Mouse (Mus musculus) naive thymus-derived CD4-positive, alpha-beta T cell, adult 2 months (primary cell): ENCODE results near the gene Nipsnap2.
"Not testable (repeated sequence)": the region's sequence is repeated elsewhere in the genome, so short reads cannot be mapped to it uniquely, and the experiment has no call there.

Experiments
- DNase-seq: peaks from one replicate; pipeline ENCODE4 v3.0.0-alpha.2; 2011; ENCODE audit warnings: low read depth

Gene Nipsnap2

DNA sequence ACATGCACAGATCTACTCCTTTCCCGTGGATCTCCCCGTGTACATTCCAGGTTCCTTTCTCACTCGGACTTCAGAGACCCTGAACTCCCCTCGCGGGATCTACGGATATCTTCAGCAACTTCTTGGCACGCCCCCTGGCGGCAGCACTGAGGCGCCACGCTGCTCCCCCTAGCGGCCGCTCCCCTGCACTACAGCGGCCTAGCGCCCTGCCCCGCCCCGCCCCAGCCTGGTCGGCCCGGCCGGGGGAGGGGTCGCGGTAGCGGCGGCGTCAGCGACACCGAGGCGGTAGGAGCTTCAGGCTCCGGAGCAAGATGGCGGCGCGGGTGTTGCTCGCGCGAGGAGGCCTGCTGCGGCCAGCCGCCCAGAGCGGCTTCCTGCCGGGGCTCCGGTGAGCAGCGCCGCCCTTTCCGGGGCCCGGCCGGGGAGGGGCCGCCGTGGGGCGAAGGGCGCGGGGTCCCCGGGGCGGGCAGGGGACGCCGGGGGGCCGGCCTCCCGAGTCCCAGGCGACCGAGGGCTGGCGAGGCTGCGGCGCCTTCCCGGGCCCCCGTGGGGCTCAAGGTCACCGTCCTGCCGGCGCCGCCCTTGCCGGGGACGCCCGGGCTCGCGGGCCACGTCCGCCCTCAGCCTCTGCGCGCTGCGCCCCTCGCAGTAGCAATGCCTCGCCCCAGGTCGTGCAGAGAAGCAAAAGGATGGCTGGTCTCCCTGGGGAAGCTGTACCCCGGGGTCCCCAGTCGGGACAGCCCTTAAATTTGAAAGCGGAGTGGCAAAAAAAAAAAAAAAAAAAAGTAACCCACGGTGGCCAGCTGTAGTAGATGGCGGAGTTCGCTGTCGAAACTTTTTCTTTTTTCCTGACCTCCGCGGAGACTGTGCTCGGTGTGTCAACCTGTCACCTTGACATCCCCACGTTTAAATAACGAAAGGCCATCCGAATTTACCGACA lies at the start of gene Nipsnap2:
Gene Nipsnap2, plus strand, starts transcription at position 230 of the 940 bp plus-strand sequence.
- peak; percentile 96 for DNase-seq

DNA sequence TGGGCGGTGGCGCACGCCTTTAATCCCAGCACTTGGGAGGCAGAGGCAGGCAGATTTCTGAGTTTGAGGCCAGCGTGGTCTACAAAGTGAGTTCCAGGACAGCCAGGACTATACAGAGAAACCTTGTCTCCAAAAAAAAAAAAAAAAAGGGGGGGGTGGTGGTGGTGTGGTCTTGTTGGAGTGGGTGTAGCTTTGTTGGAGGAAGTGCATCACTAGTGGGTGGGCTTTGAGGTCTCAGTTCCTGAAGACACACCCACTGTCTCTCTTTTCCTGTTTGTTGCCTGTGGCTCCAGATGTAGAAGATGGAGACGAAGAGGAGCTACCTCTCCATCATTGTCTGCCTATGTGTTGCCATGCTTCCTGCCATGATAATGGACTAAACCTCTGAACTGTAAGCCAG lies 39.7 kb upstream of the Nipsnap2 start:
- DNase-seq = not testable (repeated sequence)

DNA sequence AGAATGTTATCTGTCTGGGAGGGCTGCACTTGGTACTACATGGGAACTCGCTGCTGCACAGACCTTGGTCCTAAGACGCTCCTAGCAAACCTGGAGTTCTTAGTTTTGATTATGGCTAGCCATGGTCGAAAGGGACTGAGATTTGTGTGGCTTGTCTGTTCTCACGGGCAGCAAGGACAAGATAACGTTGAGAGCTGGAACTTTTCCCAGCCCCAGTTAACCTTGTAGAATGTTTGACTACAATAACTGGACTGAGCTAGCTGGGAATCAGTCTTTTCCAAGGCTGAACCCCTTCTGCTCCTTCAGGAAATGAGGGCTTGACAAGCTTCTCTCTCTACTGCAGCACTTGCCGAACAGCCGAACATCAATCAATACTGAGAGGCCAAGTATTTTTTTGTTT lies 37.2 kb upstream of the Nipsnap2 start:
- no peak for DNase-seq

DNA sequence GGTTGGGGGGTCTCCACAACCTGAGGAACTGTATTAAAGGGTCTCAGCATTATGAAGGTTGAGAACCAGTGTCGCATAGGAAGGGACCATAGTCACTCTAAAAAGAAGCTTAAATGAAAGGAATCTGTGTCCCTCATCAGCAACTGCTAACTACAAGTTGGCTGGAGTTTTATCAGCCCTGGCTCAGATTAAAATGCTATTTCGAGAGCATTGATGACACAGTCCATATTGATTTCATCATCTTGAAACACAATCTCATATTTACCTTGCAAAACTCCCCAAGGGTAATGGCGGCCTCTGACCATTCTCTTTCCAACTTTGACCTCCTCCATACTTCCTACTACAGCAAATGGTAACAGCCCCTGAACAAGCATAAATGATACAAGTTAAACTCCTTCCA lies 34.3 kb upstream of the Nipsnap2 start:
- no peak for DNase-seq

DNA sequence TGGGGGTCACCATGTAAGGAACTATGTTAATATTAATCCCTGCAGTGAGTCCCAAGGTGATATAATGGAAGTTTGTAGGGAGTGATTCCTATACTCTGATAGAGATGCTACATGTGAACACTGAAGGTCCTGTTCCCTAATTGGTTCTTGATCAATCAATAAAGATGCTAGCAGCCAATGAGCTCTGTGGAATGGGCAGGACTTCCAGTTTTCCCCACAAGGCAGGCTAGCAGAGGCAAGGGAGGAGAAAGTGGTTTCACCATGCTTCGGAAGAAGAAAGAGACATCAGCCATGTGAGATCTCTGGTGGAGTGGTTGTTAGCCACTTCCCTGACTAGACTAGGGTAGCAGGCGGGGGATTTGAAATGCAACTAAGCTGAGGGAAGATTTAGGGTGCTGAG lies 24.4 kb upstream of the Nipsnap2 start:
- DNase-seq = no peak

DNA sequence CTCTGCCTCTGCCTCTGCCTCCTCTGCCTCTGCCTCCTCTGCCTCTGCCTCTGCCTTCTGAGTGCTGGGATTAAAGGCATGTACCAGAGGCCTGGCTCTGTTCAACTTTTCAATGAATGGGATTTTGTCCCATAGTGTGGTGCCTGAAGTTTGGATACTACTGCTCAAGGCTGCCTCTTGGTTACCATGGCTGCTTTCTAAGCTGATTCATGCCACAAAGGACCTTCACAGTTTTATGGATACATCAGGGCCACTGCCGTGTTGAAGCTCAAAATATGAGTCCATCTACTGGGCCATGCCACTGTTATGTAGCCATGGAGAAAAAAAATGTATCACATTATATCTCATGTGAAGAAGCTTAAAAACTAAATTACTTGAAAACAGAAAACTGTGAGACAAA lies 23.2 kb upstream of the Nipsnap2 start:
- DNase-seq = no peak

DNA sequence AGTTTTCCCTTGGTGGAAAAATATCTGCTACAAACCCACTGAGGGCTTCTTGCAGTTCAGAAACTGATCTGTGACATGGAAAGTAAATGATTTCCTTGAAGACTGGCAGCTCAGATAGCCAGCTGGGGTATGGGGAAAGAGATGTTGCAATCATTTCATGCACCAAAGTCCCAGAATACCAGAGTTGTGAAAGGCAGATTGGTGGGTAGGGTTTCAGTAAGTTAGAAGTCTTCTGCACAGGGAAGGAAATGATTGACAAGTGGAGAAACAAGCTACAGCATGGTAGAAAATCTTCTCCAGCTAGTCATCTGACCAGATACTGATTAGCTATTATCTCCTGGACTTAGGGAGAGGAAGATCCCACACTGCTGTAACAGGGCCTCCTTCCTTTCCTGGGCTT lies 21.5 kb upstream of the Nipsnap2 start:
- no peak for DNase-seq

DNA sequence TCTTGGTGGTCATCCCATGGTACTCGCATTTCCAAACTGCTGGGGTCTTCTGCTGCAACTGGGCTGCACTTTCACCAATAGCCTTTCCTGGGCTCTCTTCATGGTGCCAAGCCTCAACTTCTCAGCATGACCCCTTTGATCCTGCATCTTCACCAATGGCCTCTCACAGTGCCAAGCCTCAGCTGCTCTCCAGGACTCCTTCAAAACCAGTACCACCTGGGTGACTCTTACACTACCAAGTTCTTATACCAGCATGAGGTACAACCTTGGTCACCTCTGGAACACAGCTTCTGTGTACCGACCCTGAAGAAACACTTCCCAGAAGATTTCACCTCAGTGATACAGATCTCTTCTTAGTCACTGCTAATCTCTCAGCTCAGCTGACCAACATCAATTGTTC lies 16.5 kb upstream of the Nipsnap2 start, which contains the start of gene Sept14:
Gene Sept14, minus strand, starts transcription at position 101 of the 400 bp plus-strand sequence.
- no peak for DNase-seq

DNA sequence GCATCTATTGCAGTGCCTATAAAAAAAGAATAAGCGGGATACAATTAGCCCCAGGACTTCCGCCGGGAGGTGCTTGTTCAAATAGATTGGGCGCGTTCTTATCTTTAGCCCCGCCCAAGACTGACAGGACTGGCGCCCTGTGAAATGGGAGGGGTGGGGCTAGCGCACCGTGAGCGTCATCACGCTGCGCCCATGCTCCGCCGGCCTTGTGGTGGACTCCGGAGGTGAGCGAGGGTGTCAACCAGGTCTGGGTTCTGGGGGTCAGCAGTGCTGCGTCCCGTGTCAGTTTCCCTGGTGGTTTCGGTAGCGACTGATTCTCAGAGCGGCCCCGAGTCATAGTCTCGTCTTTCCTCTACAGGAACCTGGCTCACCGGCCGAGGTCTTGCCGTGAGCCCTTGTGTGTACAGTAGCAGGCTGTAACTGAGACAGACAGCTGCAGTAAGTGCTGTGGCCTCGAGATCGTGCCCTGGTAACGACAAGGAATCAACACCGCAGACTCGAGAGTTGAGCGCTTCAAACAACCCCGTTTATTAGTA lies 9.5 kb upstream of the Nipsnap2 start, which contains the start of gene Mrps17:
Gene Mrps17, plus strand, starts transcription at position 172 of the 536 bp plus-strand sequence.
- peak; percentile 92 for DNase-seq

DNA sequence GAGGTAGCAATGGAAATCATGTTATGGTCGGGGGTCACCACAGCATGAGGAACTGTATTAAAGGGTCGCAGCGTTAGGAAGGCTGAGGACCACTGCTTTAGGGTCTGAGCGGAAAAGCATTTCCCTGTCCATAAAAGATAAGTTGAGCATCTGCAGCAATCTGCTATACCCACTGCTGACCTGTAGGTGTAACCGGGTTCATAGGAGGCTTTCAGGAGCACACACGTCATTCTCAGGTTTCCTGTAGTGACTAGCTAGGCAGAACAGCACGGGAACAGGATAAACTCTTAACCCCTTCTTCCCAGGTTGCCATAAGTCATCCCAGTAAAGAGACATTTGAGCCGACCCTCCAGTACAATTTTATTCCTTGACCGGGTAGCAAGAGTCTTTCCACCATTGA lies 7.8 kb upstream of the Nipsnap2 start:
- DNase-seq = no peak

DNA sequence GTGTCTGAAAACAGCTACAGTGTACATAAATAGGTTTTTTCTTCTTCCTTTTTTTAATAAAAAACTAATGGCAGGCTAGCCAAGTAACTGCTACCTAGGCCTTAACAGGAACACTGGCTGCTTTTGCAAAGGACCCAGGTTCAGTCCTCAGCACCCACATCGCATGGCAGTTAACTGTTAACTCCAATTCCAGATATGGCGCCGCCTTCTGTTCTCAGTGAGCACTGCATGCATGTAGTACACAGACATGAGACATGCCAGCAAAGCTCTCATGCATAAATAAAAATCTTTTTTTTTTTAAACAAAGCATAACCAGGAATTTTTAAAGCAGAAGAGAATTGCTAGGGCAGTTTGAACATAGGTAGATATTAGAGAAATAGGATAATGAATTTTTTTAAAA lies 4.7 kb upstream of the Nipsnap2 start:
- no peak for DNase-seq

DNA sequence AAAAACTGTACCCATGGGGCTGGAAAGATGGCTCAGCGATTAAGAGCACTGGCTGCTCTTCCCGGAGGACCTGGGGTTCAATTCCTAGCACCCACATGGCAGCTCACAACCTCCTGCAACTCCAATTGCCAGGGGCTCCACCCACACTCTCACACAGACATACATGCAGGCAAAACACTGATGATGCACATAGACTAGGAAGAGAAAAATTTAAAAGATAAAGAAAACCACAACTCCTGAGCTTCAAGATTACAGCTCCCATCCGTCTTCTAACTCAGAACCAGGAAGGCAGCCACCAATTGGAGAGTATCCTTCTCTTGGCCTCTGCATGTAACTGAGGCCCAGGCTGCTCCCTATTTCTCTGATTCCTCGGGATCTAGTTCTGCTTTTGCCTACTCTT lies 595 bp upstream of the Nipsnap2 start:
- no peak for DNase-seq

DNA sequence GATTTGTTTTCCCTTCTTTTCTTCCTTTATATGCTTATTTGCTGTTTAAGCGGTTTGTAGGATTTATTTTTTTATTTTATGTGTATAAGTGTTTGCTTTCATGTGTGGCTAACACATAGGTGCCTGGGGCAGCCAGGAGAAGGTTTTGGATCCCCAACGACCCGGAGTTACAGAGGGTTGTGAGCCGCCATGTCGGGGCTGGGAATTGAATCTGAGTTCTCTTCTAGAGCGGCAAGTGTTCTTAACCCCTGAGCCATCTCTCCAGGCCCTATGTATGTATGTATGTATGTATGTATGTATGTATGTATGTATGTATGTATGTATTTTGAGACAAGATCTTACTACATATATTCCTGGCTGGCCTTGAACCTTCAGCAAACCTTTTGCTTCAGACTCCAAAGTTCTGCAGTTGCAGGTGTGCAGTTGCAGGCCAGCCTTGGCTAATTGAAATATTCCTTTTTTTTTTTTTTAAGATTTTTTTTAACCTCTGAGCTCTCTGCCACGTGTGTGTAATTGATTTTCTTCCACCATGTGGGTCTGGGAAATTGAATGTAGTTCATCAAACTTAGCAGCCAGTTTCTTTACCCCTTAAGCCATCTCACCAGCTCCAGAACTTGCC lies 1.0 kb downstream of the Nipsnap2 start:
- DNase-seq = no peak

DNA sequence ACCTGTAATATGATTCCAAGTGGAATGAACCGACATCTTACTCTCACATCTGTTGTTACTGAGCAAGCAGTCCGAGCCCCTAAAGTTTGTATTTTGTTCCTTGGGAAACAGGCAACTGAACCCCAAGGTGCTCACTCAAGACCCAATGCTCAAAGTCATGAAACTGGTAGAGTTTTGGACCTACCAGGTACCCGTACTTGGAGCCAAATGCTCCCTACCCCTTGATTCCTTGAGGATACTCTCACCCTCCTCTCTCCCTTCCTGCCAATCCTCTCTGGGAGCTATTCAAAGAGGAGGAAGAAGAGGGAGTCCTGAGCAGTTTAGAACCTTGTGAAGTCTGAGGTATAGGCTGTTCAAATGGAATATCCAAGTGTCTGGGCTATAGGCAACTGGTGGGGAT lies 1.9 kb downstream of the Nipsnap2 start:
- no peak for DNase-seq

DNA sequence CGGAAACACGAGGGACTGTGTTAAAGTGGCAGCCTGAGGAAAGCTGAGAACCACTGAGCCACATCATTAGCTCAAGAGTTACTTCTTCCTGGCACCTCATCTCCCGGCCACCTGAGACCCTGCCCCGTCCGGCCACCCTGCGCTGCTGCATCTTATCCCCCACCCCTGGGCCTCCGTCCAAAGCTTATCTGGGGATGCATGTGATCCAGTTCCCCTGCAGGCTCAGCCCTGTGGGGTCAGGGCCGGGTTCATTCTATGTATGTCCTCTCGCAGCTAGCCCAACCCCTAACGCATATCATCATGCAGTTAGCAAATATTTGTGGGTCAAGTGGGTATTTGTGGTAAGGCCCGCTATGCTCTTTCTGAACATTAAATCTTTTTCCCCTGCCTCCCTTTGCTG lies 4.4 kb downstream of the Nipsnap2 start:
- no peak for DNase-seq

DNA sequence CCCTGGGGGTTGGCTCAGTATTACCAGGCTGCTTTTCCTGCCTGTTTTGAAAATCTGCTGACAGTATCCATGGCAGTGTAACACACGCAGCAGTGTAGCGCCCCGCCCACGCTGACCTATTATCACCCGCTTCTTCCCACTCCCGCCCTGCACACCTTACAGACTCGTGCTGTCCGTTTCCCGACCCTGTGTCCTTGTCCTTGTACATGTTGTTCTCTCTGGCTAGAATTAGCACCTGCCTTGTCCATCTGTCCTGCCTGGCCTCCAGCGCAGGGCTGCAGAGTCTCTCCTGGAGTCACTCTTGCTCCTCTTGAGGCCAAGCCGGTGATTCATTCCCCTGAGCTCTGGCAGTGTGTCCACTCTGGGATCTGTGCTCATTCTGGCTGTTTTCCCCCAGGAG lies 5.5 kb downstream of the Nipsnap2 start:
- DNase-seq = no peak

DNA sequence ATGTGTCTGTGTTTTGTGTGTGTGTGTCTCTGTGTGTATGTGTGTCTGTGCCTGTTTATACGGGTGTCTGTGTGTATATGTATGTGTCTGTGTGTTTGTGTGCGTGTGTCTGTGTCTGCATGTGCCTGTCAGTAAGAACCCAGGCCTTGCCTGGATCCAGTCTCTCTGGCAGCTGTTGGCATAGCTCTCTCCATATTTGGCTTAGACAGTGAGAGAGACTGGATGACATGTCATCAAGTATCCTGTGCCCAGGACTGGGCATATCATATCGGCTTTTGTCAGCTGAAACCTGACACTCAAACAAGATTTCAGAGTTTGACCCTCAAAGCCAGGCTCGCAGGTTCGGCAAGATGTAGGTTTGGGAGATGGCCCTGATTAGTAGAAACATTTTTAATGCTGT lies 6.2 kb downstream of the Nipsnap2 start:
- DNase-seq = no peak

DNA sequence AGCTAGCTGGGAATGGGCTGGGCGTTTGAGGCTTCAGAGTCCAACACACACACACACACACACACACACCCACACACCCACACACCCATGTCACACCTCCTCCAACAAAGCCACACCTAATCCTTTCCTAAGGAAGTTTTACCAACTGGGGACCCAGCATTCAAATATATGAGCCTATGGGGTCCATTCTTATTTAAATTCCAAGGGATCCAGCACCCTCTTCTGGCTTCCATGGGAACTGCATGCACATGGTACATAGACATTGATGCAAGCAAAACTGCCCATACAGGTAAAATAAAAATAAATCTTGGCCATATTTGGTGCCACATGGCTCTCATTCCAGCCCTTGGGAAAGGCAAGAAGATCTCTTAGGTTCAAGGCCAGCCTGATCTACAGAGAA lies 16.1 kb downstream of the Nipsnap2 start:
- peak; percentile 59 for DNase-seq

DNA sequence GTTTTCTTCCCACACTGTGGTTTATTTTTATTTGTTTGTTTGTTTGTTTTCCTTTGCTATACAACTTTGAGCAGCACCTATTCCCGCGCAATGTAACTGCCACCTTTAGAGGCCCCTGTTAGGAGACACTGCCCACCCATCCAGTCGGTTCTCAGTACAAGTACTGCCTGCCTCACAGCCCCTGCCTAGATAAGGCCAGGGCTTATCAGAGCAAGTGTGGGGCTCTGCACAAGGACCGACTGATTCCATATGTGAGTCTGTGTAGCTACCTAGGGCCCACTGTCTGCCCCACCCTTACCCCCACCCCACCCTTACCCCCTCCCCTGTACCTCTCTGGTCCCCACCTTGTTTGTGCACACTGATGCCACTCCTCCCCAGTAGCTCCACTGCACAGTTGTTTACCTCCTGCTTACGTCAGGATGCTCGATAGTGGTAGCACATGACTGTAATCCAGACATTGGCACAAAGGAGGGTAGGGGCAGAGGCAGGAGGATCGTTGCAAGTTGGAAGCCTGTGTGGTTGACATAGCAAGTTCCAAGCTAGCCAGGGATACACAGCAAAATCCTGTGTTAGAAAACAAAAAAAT lies 18.1 kb downstream of the Nipsnap2 start:
- DNase-seq = no peak

DNA sequence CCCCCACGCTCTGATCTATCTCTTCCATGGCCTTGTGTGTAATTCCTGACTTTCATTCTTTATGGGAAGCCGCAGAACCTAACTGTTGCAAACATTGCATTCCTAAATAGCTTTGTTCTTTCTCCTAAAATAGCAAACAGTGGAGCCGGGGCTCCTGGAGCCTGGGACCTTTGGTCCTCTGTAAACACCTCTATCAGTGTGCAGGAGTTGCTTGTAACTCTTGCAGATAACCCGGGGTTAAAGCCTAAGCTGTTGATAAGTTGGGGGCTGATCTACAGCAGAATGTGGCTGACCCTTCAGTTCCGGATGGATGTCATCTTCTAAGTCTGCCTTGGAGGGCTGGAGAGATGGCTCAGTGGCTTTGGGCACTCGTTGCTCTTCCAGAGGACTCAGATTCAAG lies 19.2 kb downstream of the Nipsnap2 start:
- no peak for DNase-seq

DNA sequence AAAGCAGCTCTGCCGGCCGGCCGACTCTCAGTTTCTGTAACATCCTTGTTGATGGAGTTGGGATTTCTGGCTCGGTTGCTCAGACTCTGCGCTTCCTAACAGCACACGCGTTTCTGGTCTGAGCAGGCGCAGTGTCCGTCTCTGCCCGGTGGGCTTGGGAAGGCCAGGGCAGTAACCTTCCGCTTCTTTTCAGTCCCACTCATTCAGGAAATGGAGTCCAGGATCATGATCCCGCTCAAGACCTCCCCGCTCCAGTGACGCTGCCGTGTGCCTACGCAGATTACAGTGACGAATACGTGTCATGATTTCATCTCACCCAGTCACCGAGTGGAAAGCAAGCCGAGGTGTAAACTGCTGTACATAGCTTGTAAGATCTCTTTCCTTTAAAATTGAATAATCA lies 32.0 kb downstream of the Nipsnap2 start:
- DNase-seq = no peak

DNA sequence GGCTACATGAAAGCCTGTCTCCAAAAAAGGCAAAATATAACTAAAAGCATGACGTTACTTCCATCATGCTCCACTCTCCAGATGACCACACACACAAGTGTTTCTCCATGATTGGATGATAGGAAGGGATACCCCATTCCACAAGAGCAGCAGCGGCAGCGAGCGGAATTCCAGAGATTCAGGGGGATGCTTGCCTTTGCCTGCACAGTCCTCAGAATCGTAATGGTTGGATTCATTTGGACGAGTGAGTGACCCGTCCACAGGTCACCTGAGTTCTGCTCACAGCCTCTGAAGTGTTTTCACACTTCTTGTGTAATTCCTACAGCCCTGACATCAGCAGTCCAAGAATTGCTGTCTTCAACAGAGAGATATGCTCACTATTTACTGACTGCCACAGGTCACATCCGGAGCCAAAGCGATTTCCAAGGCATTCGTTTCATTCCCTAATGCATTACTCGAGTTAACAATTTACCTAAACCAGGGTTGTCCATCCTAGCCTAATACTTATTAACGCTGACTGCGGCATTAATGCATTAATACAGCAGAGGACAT lies 35.1 kb downstream of the Nipsnap2 start:
- DNase-seq = no peak
